Mouse (Mus musculus) lung, postnatal 0 days (tissue): ENCODE results near the gene Cfb.

Source experiments
- CTCF ChIP-seq: IDR thresholded peaks from 2 replicates; pipeline ENCODE4 v1.5.1; 2016; ENCODE audit warnings: antibody characterized with exemption, mild to moderate bottlenecking
- EP300 ChIP-seq: IDR thresholded peaks from 2 replicates; pipeline ENCODE4 v1.6.1; 2016; ENCODE audit warnings: antibody characterized with exemption, mild to moderate bottlenecking, control low read depth

GRCm38 (mm10) chr17:34837464-34838324, 24.6 kb downstream of the Cfb start:
- TF ChIP-seq CTCF (no peak), EP300 (no peak)
